Mouse (Mus musculus) thymus, adult 2 months (tissue): Measurements from ENCODE around the gene Dcst2.

ENCODE experiments used
- CTCF ChIP-seq: fragments of 200-500 bp; IDR thresholded peaks from 2 replicates; pipeline ENCODE4 v1.5.1; 2012; ENCODE audit warnings: mild to moderate bottlenecking, control low read depth, low read length, moderate library complexity, borderline replicate concordance; ENCODE audit not compliant: control insufficient read depth, poor library complexity, insufficient read depth; ENCODE audit errors: extremely low read depth
- POLR2A ChIP-seq: fragments of 200-500 bp; IDR thresholded peaks from 2 replicates; pipeline ENCODE4 v1.6.1; 2012; ENCODE audit warnings: mild to moderate bottlenecking, low read length, control low read depth, moderate library complexity; ENCODE audit not compliant: control insufficient read depth, poor library complexity, insufficient read depth; ENCODE audit errors: extremely low read depth

DNA sequence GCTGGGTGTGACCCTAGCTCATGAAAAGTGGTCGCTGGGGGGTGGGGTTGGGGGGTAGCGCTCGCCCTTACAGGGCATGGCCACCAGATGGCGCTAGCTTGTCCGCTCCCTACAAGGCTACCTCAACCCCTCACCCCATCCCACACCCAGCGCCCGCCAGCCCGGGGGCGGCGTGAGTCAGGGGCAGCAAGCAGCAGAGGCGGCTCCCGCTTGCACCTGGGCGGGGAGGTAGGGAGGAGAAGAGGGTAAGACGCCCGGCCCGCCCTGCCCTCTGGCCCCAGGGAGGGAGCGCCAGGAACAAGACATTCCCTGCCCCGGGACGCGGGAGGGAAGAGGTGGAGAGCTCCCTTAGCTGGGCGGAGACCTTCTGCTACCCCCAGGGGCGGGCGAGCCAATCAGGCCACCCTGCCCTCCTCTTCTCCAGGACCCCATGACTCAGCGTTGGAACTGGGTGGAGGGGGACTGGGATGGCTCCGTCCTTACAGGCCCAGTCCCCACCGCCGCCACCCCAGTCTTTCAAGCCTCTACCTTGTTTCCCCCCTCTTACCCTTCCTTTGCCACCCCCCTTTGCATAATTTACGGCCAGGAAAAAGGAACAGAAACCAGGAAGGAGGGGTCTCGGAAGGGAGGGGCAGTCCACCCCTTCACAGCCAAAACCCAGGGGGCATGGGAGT, 16.8 kb downstream of the Dcst2 start:
- TF ChIP-seq CTCF (peak; percentile 96), POLR2A (no peak)
